Mouse (Mus musculus): Measurements from ENCODE around the gene Nmb. TPM values are rescaled to one million over a fixed set of nuclear protein-coding genes. Genes with fewer than 3 reads are reported as not detected.

Nmb gene
- polyA plus RNA-seq, 1 experiment from 2014 or later = 7.4 TPM

DNA sequence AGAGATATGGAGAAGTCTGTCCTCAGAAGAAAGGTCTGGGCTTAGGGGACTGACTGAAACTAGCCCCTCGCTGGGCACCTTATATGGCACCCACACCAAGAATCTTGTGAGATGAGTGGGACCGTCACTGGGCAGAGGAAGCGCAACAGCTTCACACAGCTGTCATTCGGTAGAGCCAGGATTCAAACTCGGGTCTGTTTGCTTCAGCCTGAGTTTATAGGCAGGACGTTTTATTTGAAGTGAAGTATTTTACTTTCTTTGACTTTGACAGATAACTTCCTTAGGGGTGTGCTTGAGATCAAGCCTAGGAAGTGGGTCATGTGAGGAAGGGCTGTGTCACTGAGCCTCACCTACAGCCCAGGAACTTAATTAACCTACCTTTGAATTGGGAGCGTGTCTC is 39.4 kb downstream of the Nmb start:
- peaks cover 32% of the 10 kb centered on the region for H3K4me1 ChIP-seq
- no peaks in the 10 kb centered on the region for H3K27me3 ChIP-seq (replicated peaks; ENCODE audit: low read depth, poor library complexity, severe bottlenecking)
- no peak overlapping the region for H3K27ac ChIP-seq (replicated peaks)
- no peak overlapping the region for H3K4me3 ChIP-seq
- H3K9me3 ChIP-seq = no peaks in the 10 kb centered on the region
- 94% methylated on average over 7 of the region's 7 CpGs for WGBS
- no peak for DNase-seq (ENCODE audit: low spot score)
- H3K36me3 ChIP-seq (replicated peaks) = peaks cover 76% of the 10 kb centered on the region

DNA sequence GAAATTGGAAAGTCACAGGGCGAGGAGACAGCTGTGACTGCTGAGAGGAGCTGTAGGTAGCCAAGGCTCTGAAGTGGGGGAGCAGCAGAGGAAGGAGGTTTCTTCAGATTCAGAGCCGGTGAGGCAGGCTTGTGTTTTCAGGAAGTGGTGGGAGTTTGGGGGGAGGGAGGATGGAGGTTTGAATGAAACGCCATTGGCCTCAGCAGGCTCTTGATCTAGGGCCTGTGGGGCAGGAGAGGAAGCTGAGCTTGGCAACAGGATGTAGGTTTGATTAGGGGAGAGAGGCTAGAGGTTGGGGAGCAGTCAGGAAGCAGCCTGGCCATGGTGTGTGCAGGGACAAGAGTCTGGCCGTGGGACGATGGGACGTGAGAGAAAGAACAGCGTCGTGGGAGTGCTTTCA is 40.0 kb downstream of the Nmb start:
- H3K4me3 ChIP-seq = no peak overlapping the region
- no peaks in the 10 kb centered on the region for H3K9me3 ChIP-seq
- H3K27ac ChIP-seq (replicated peaks) = no peak overlapping the region
- peaks cover 37% of the 10 kb centered on the region for H3K4me1 ChIP-seq
- peaks cover 69% of the 10 kb centered on the region for H3K36me3 ChIP-seq (replicated peaks)
- DNase-seq (ENCODE audit: low spot score) = no peak
- 76% methylated on average over 8 of the region's 8 CpGs for WGBS
- H3K27me3 ChIP-seq (replicated peaks; ENCODE audit: low read depth, poor library complexity, severe bottlenecking) = no peaks in the 10 kb centered on the region

DNA sequence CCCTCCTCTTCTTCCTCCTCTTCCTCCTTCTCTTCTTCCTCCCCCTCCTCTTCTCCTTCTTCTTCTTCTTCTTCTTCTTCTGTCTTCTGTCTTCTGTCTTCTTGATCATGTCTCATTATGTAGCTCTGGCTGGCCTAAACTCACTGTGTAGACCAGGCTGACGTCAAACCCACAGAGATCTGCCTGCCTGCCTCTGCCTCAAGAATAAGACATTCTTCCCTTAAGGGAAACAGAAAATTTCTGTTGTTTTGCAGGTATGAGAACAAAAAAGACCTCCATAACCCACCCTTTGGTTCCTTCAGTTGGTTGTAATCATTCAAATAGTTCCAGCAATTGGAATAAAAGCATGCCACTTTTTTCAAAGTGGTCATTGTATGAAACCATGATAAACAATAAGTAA is 40.7 kb downstream of the Nmb start:
- no peak for DNase-seq (ENCODE audit: low spot score)

DNA sequence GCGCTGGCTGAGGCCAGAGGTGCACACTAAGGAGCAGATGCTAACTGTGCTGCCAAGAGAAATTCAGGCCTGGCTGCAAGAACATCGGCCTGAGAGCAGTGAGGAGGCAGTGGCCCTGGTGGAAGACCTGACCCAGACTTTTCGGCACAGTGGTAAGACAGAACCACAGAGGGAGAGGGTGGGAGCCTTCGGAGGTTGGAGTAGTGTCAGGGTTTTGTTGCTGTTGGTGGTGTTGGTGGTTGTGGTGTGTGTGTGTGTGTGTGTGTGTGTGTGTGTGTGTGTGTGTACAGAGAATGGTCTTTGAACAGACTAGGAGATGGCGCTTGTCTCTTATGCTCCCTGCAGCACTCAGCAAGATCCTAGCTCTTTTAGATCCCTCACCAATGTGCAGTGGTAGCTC is 41.4 kb downstream of the Nmb start:
- H3K36me3 ChIP-seq (replicated peaks) = peaks cover 56% of the 10 kb centered on the region
- WGBS = 84% methylated on average over 5 of the region's 5 CpGs

More for the DNA sequence above, 40.7 kb downstream of the Nmb start:
- 75% methylated on average over 1 of the region's 1 CpGs for WGBS
- H3K4me3 ChIP-seq = no peak overlapping the region
- H3K27me3 ChIP-seq (replicated peaks; ENCODE audit: low read depth, poor library complexity, severe bottlenecking) = no peaks in the 10 kb centered on the region
- peaks cover 62% of the 10 kb centered on the region for H3K36me3 ChIP-seq (replicated peaks)
- H3K27ac ChIP-seq (replicated peaks) = no peak overlapping the region
- H3K4me1 ChIP-seq = peaks cover 37% of the 10 kb centered on the region
- no peaks in the 10 kb centered on the region for H3K9me3 ChIP-seq

DNA sequence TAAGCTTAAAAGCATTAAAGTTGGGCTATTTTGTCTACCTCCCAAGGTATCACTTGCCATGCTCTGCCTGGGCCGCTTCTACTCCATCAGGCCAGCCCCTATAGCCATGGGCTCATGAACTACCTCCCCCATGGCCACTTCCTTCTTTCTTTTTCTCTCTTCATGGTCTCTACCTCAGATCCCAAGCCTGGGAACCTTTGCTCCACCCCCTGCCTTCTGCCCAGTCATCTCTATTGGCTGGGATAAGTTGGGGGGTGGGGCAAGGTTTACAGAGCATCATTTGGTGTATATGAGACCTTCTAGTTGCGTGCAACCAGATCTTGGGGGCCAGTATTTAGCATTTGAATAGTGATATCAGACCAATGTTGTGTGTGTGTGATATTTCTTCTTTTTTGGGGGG is 42.4 kb downstream of the Nmb start:
- H3K27me3 ChIP-seq (replicated peaks; ENCODE audit: low read depth, poor library complexity, severe bottlenecking) = no peaks in the 10 kb centered on the region
- no peaks in the 10 kb centered on the region for H3K9me3 ChIP-seq
- DNase-seq (ENCODE audit: low spot score) = no peak
- WGBS = 88% methylated on average over 2 of the region's 2 CpGs
- peaks cover 37% of the 10 kb centered on the region for H3K4me1 ChIP-seq
- H3K27ac ChIP-seq (replicated peaks) = no peak overlapping the region
- H3K4me3 ChIP-seq = peak overlapping the region; percentile 30; the same call in 1 of the 2 replicates
- H3K36me3 ChIP-seq (replicated peaks) = peaks cover 45% of the 10 kb centered on the region

More for the DNA sequence above, 41.4 kb downstream of the Nmb start:
- no peaks in the 10 kb centered on the region for H3K27me3 ChIP-seq (replicated peaks; ENCODE audit: low read depth, poor library complexity, severe bottlenecking)
- H3K4me1 ChIP-seq = peaks cover 37% of the 10 kb centered on the region
- no peak for DNase-seq (ENCODE audit: low spot score)
- no peaks in the 10 kb centered on the region for H3K9me3 ChIP-seq
- no peak overlapping the region for H3K27ac ChIP-seq (replicated peaks)
- no peak overlapping the region; the same call in 1 of the 2 replicates for H3K4me3 ChIP-seq

DNA sequence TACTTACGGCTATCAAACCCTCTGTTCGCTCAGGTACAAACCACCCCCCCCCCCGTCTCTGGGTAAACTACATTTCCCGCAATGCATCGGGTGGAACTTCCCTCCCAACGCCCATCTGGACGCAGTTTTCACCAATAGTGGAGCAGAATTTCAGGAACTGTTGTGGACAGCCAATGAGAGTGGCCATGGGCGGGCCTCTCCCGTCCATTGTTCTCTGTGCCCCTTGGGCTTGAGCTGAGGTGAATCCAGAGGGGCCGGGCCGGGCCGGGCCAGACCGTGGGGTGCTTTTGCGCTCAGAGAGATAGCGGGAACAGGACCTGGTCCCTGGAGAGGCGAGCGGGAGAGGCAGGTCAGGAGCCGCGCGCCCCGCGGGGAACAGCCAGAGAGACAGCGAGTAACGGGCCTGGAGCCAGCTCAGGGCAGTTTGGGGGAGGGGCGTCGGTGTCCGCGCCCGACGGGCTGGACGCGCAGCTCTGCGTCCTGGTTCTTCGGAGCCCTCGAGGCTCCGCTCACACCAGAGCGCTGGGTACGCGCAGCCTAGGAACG is 44.1 kb downstream of the Nmb start, which contains the start of gene Zscan2:
Zscan2 (plus strand) TSS at position 192 of the 546 bp plus-strand sequence.
- Histone ChIP-seq H3K4me3 (peak within 1 kb of the TSS; percentile 87), H3K36me3 (replicated peaks) (peaks cover 29% of the 10 kb centered on the region), H3K27ac (replicated peaks) (peak within 1 kb of the TSS; percentile 100), H3K27me3 (replicated peaks; ENCODE audit: low read depth, poor library complexity, severe bottlenecking) (no peaks in the 10 kb centered on the region), H3K9me3 (no peaks in the 10 kb centered on the region), H3K4me1 (peaks cover 37% of the 10 kb centered on the region)
- under 1% methylated on average over 40 of the region's 40 CpGs for WGBS
- DNase-seq (ENCODE audit: low spot score) = peak; percentile 95

DNA sequence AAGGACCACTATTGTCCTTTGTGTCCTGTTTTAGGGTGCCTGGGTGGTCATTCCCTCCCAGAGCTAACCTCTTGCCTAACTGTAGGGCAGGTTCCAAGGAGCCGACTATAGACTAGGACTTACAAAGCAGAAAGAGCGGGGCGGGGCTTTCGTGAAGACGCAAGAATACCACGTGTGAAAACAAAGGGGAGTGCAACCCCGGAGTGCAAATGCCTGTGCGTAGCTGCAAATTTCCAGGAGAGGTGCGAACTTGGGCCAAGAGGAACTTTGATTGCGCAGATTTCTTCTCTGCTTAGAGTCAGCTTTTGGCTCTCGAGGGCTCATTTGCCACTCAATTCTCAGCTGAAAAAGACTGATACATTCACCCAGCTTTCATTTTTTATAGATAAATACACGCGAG is 44.6 kb downstream of the Nmb start:
- peak; percentile 81 for DNase-seq (ENCODE audit: low spot score)
- Histone ChIP-seq H3K27me3 (replicated peaks; ENCODE audit: low read depth, poor library complexity, severe bottlenecking) (no peaks in the 10 kb centered on the region), H3K9me3 (no peaks in the 10 kb centered on the region), H3K4me3 (peak overlapping the region; percentile 87), H3K4me1 (peaks cover 37% of the 10 kb centered on the region), H3K27ac (replicated peaks) (peak overlapping the region; percentile 100), H3K36me3 (replicated peaks) (peaks cover 23% of the 10 kb centered on the region)
- 1% methylated on average over 13 of the region's 13 CpGs for WGBS

DNA sequence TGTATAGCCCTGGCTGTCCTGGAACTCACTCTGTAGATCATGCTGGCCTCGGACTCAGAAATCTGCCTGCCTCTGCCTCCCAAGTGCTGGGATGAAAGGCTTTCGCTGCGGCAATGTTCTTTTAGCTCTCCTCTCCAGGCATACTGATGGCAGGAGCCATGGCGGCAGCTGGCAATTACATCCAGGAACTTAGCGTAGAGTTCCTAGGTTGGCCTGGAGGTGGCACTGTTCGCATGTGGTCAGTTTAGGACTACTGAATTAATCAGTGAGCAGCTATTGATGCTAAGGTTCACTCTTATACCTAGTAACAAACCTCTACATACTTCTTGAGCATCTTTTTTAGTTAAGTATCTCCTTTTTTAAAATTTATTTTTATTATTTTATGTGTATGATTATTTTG is 47.7 kb downstream of the Nmb start:
- 35% methylated on average over 6 of the region's 6 CpGs for WGBS
- Histone ChIP-seq H3K36me3 (replicated peaks) (no peaks in the 10 kb centered on the region), H3K4me1 (peaks cover 14% of the 10 kb centered on the region), H3K4me3 (no peak overlapping the region), H3K27me3 (replicated peaks; ENCODE audit: low read depth, poor library complexity, severe bottlenecking) (no peaks in the 10 kb centered on the region), H3K27ac (replicated peaks) (no peak overlapping the region), H3K9me3 (no peaks in the 10 kb centered on the region)
- DNase-seq (ENCODE audit: low spot score) = peak; percentile 78

DNA sequence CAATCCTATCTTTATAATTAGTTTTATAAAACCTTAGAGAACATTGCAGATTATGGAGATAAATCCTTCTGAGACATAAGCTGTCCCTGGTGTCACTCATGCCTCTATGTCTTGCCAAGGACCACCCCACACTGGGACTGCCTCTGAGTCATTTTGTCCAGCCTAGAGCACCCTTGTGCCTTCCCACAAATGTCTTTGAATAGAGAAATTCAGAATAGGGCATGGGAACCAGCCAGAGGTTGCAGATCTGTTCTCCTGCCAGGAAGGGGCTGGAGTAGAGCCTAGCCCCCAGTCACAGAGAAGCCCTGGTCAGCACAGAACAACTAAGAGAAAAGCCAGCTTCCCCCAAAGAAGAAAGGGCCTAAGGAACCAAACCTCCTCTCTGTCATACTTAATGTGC is 49.6 kb downstream of the Nmb start:
- H3K36me3 ChIP-seq (replicated peaks) = no peaks in the 10 kb centered on the region
- H3K4me1 ChIP-seq = peaks cover 5% of the 10 kb centered on the region
- H3K27me3 ChIP-seq (replicated peaks; ENCODE audit: low read depth, poor library complexity, severe bottlenecking) = no peaks in the 10 kb centered on the region
- no peak overlapping the region for H3K4me3 ChIP-seq
- no peaks in the 10 kb centered on the region for H3K9me3 ChIP-seq
- no peak overlapping the region for H3K27ac ChIP-seq (replicated peaks)
- DNase-seq (ENCODE audit: low spot score) = no peak

DNA sequence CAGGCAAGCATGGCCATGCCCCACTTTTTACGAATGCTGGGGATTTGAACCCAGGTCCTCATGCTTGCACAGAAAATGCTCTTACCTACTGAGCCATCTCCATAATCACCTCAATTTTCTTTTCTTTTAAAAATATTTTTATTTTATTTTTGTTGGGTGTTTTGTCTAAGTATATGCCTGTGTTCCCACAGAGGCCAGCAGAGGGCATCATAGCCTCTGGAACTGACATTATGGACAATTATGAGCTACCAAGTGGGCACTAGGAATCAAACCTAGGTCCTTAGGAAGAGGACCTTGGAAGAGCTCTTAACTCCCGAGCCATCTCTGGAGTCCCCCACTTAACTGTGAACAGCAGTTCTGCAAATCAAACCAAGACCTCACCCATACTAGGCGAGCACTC is 51.7 kb downstream of the Nmb start:
- WGBS = 91% methylated on average over 3 of the region's 3 CpGs
- Histone ChIP-seq H3K4me3 (no peak overlapping the region), H3K27ac (replicated peaks) (no peak overlapping the region), H3K9me3 (no peaks in the 10 kb centered on the region), H3K4me1 (no peaks in the 10 kb centered on the region), H3K36me3 (replicated peaks) (no peaks in the 10 kb centered on the region), H3K27me3 (replicated peaks; ENCODE audit: low read depth, poor library complexity, severe bottlenecking) (no peaks in the 10 kb centered on the region)
- DNase-seq (ENCODE audit: low spot score) = no peak

Other genes starting within 250 kb of the Nmb start
- 9.0 and 11.2 TPM in 2 replicates for gene Crtc3, start 216.2 kb downstream of the Nmb start, polyA plus RNA-seq (2016; fragmentation: Nextera tagmentation; extraction: Ambion mirVana)
- 29.2 and 29.3 TPM in 2 replicates for gene Iqgap1, start 79.1 kb downstream of the Nmb start, polyA plus RNA-seq (2016; fragmentation: Nextera tagmentation; extraction: Ambion mirVana)
- gene Zscan2, start 44.2 kb downstream of the Nmb start, polyA plus RNA-seq (2016; fragmentation: Nextera tagmentation; extraction: Ambion mirVana) = 3.0 and 3.5 TPM in 2 replicates
- 49.1 and 52.0 TPM in 2 replicates for gene Wdr73, start 3.8 kb downstream of the Nmb start, polyA plus RNA-seq (2016; fragmentation: Nextera tagmentation; extraction: Ambion mirVana)
- gene Sec11a, start 42.7 kb upstream of the Nmb start, polyA plus RNA-seq (2016; fragmentation: Nextera tagmentation; extraction: Ambion mirVana) = 188 and 190 TPM in 2 replicates
- 15.6 and 16.3 TPM in 2 replicates for gene Zfp592, start 88.6 kb upstream of the Nmb start, polyA plus RNA-seq (2016; fragmentation: Nextera tagmentation; extraction: Ambion mirVana)
- gene Alpk3, start 152.5 kb upstream of the Nmb start, polyA plus RNA-seq (2016; fragmentation: Nextera tagmentation; extraction: Ambion mirVana) = 0.11 and 0.20 TPM in 2 replicates
- gene Slc28a1, start 209.7 kb upstream of the Nmb start, polyA plus RNA-seq (2016; fragmentation: Nextera tagmentation; extraction: Ambion mirVana) = 0.05 TPM in 1 of 2 replicates, not detected in the other